In the genomic region with DNA sequence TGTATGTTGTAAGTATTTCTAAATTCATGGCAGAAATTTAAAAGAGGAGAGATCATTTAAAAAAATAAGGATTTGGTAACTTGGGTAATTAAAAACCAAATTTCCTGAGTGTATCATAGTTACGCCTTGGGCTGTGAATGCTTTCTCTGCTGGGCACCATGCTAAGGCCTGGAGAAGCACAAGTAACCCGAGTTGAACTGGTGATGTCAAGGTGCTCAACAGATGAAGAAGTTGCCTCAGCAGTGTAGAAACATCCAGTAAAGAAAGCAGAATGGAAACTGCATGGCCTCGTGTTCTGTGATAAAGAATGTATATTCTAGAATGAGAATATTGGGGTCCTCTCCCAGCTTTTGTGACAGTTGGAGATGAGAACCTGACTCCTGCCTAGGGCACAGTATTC, we compare ENCODE assay signal across 19 mouse cellular contexts.
DNase-seq lines count a peak whose midpoint lies in the region; ATAC-seq lines count a peak whose summit lies in the region.
"Had no signal": no experiment of that assay in that cellular context is flagged by ENCODE, and none has a peak within 500 bp of the region (broad histone marks: within the 10 kb centered on the region; RNA-seq: fewer than 3 reads in every experiment).

No protein-coding gene starts in this region.

- H3K9me3 ChIP-seq in heart, embryonic 15.5 days (replicated peaks), result no peaks in the 10 kb centered on the region
- H3K9me3 ChIP-seq in liver, embryonic 13.5 days (replicated peaks), result no peaks in the 10 kb centered on the region
- no peaks in the 10 kb centered on the region for H3K9me3 ChIP-seq in liver, embryonic 11.5 days (ENCODE audit: control insufficient read depth, low read length)
- H3K9me3 ChIP-seq in liver, embryonic 15.5 days (replicated peaks), result no peaks in the 10 kb centered on the region
- H3K9me3 ChIP-seq in liver, embryonic 16.5 days (replicated peaks; ENCODE audit: control insufficient read depth, low read length), result no peaks in the 10 kb centered on the region
- H3K9me3 ChIP-seq: embryonic facial prominence, embryonic 10.5 days; forebrain, embryonic 13.5 days; G1E; hindbrain, embryonic 13.5 days had no signal

- no peak overlapping the region for H3K9ac ChIP-seq in heart, embryonic 15.5 days
- no peak overlapping the region for H3K9ac ChIP-seq in liver, embryonic 13.5 days
- no peak overlapping the region for H3K9ac ChIP-seq in liver, embryonic 11.5 days (ENCODE audit: low read depth, low read length)
- no peak overlapping the region for H3K9ac ChIP-seq in liver, embryonic 15.5 days
- no peak overlapping the region for H3K9ac ChIP-seq in liver, embryonic 16.5 days (ENCODE audit: low read depth, low read length)
- H3K9ac ChIP-seq: forebrain, embryonic 13.5 days; forebrain, postnatal 0 days; hindbrain, embryonic 13.5 days had no signal

- no peak overlapping the region for H3K4me3 ChIP-seq in heart, embryonic 15.5 days
- no peak overlapping the region for H3K4me3 ChIP-seq in liver, embryonic 13.5 days (replicated peaks)
- no peak overlapping the region for H3K4me3 ChIP-seq in liver, embryonic 11.5 days (ENCODE audit: low read depth, low read length)
- no peak overlapping the region for H3K4me3 ChIP-seq in liver, embryonic 15.5 days (replicated peaks)
- no peak overlapping the region for H3K4me3 ChIP-seq in liver, embryonic 16.5 days (ENCODE audit: low read depth, low read length)
- H3K4me3 ChIP-seq: embryonic facial prominence, embryonic 10.5 days; forebrain, embryonic 13.5 days; heart, adult 2 months; hindbrain, embryonic 13.5 days had no signal

- 79% methylated on average over 3 of the region's 3 CpGs for WGBS in heart, embryonic 15.5 days
- 76% methylated on average over 3 of the region's 3 CpGs for WGBS in liver, embryonic 13.5 days (ENCODE audit: insufficient replicate concordance)
- WGBS in liver, embryonic 11.5 days, result 72% methylated on average over 3 of the region's 3 CpGs
- WGBS in liver, embryonic 15.5 days (ENCODE audit: insufficient replicate concordance), result 73% methylated on average over 3 of the region's 3 CpGs
- 67% methylated on average over 3 of the region's 3 CpGs for WGBS in liver, embryonic 16.5 days (ENCODE audit: insufficient replicate concordance)

- no peaks in the 10 kb centered on the region for H3K27me3 ChIP-seq in heart, embryonic 15.5 days
- H3K27me3 ChIP-seq in liver, embryonic 13.5 days, result no peaks in the 10 kb centered on the region
- no peaks in the 10 kb centered on the region for H3K27me3 ChIP-seq in liver, embryonic 11.5 days (replicated peaks; ENCODE audit: control insufficient read depth, insufficient read depth, low read length)
- no peaks in the 10 kb centered on the region for H3K27me3 ChIP-seq in liver, embryonic 15.5 days
- H3K27me3 ChIP-seq in liver, embryonic 16.5 days (ENCODE audit: control insufficient read depth, insufficient read depth, low read depth, low read length), result no peaks in the 10 kb centered on the region
- H3K27me3 ChIP-seq: forebrain, embryonic 13.5 days; hindbrain, embryonic 13.5 days had no signal

- no peak overlapping the region for H3K4me2 ChIP-seq in heart, embryonic 15.5 days
- H3K4me2 ChIP-seq in liver, embryonic 13.5 days, result no peak overlapping the region
- H3K4me2 ChIP-seq in liver, embryonic 11.5 days, result no peak overlapping the region
- H3K4me2 ChIP-seq in liver, embryonic 15.5 days, result no peak overlapping the region
- H3K4me2 ChIP-seq in liver, embryonic 16.5 days (ENCODE audit: low read depth, low read length), result no peak overlapping the region
- H3K4me2 ChIP-seq: forebrain, embryonic 13.5 days; hindbrain, embryonic 13.5 days had no signal

- peaks cover 19% of the 10 kb centered on the region for H3K4me1 ChIP-seq in heart, embryonic 15.5 days (replicated peaks)
- peaks cover 44% of the 10 kb centered on the region for H3K4me1 ChIP-seq in liver, embryonic 13.5 days (replicated peaks)
- peaks cover 8% of the 10 kb centered on the region; the same call in 1 of the 2 replicates for H3K4me1 ChIP-seq in liver, embryonic 11.5 days (replicated peaks; ENCODE audit: control insufficient read depth, insufficient read depth, low read length)
- H3K4me1 ChIP-seq in liver, embryonic 15.5 days (replicated peaks), result peaks cover 34% of the 10 kb centered on the region
- peaks cover 25% of the 10 kb centered on the region for H3K4me1 ChIP-seq in liver, embryonic 16.5 days (ENCODE audit: control insufficient read depth, low read depth, low read length)
- H3K4me1 ChIP-seq: embryonic facial prominence, embryonic 10.5 days; forebrain, embryonic 13.5 days; hindbrain, embryonic 13.5 days had no signal

- intact Hi-C loops in heart, postnatal 36 days (cut with DNase I), result loop anchor here (5.0 kb wide), 1 partner anchor 79 kb away; no protein-coding TSS in a partner anchor

- no peaks in the 10 kb centered on the region for H3K36me3 ChIP-seq in heart, embryonic 15.5 days
- no peaks in the 10 kb centered on the region for H3K36me3 ChIP-seq in liver, embryonic 13.5 days
- no peaks in the 10 kb centered on the region for H3K36me3 ChIP-seq in liver, embryonic 11.5 days (ENCODE audit: control insufficient read depth, insufficient read depth, low read length)
- H3K36me3 ChIP-seq in liver, embryonic 15.5 days (replicated peaks), result no peaks in the 10 kb centered on the region
- no peaks in the 10 kb centered on the region for H3K36me3 ChIP-seq in liver, embryonic 16.5 days (ENCODE audit: control insufficient read depth, insufficient read depth)
- H3K36me3 ChIP-seq: embryonic facial prominence, embryonic 10.5 days; G1E; hindbrain, embryonic 13.5 days had no signal

- no peak for ATAC-seq in heart, embryonic 15.5 days (replicated peaks; ENCODE audit: insufficient number of reproducible peaks, insufficient read depth, low FRiP score, low read depth)
- no peak for ATAC-seq in liver, embryonic 13.5 days (ENCODE audit: low read depth)
- ATAC-seq in liver, embryonic 11.5 days (replicated peaks; ENCODE audit: low FRiP score), result no peak
- ATAC-seq in liver, embryonic 15.5 days (ENCODE audit: insufficient read depth), result no peak
- no peak for ATAC-seq in liver, embryonic 16.5 days (ENCODE audit: low read depth)
- ATAC-seq: CD4-positive, CD25-positive, alpha-beta regulatory T cell, adult 4 months; forebrain, embryonic 13.5 days; forebrain, postnatal 0 days; hindbrain, postnatal 0 days had no signal

- peak overlapping the region; percentile 8; the same call in 1 of the 2 replicates for H3K27ac ChIP-seq in heart, embryonic 15.5 days
- H3K27ac ChIP-seq in liver, embryonic 13.5 days, result peak overlapping the region; percentile 92
- H3K27ac ChIP-seq in liver, embryonic 11.5 days (ENCODE audit: low read depth, low read length), result no peak overlapping the region
- H3K27ac ChIP-seq in liver, embryonic 15.5 days (replicated peaks), result peak overlapping the region; percentile 85
- H3K27ac ChIP-seq in liver, embryonic 16.5 days (ENCODE audit: low read length), result peak overlapping the region; percentile 88
- H3K27ac ChIP-seq: embryonic facial prominence, embryonic 10.5 days; forebrain, embryonic 13.5 days; hindbrain, embryonic 13.5 days; hindbrain, postnatal 0 days had no signal

- no peak for DNase-seq in heart, postnatal 36 days
- no peak for DNase-seq in liver, embryonic 13.5 days
- DNase-seq in liver, embryonic 11.5 days (ENCODE audit: low spot score), result no peak
- DNase-seq: adrenal gland, adult 8-10 months; adrenal gland, postnatal 36 days; cerebellum, adult 2 months; cerebellum, postnatal 10 days; forebrain, postnatal 0 days; gastrocnemius, postnatal 36 days; heart, adult 2 months had no signal
